Comparison of ENCODE assay signal across 9 mouse cellular contexts in the genomic region with DNA sequence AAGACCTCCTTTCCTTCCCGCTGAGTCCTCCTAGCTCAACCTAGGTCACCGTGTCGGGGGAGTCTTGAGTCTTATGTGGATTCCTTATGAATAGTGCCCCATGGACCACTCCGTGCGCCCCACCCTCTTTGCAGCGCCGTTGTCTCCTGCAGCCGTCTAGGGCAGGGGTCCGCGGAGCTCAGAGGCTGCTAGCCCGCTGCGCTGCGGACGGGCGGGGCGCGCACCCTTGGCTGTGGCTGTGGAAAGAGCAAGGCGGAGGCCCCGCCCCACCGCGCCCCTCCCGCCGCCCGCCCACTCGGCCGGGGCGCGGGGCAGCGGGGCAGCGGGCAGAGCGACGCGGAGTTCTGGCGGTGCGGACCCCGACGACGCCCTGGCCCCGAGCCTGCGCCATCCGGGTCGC. TPM values are rescaled to one million over a fixed set of nuclear protein-coding genes. Genes with fewer than 3 reads are reported as not detected.
DNase-seq lines count a peak whose midpoint lies in the region; ATAC-seq and TF ChIP-seq lines count a peak whose summit lies in the region.
"Had no signal": no experiment of that assay in that cellular context is flagged by ENCODE, and none has a peak within 500 bp of the region (broad histone marks: within the 10 kb centered on the region; RNA-seq: fewer than 3 reads in every experiment).

Gene Col8a2, plus strand, starts transcription at position 302 of the 400 bp plus-strand sequence.

- peaks cover 4% of the 10 kb centered on the region; the same call in 1 of the 2 replicates for H3K9me3 ChIP-seq in heart, embryonic 10.5 days
- no peaks in the 10 kb centered on the region for H3K9me3 ChIP-seq in forebrain, embryonic 11.5 days (ENCODE audit: control insufficient read depth, low read length)
- no peaks in the 10 kb centered on the region for H3K9me3 ChIP-seq in kidney, postnatal 0 days (replicated peaks; ENCODE audit: low read length)
- no peaks in the 10 kb centered on the region; the same call in 1 of the 2 replicates for H3K9me3 ChIP-seq in midbrain, embryonic 10.5 days (replicated peaks)

- H3K27ac ChIP-seq in heart, embryonic 10.5 days = peak within 1 kb of the TSS; percentile 60; the same call in 1 of the 2 replicates
- no peak within 1 kb of the TSS for H3K27ac ChIP-seq in forebrain, embryonic 11.5 days (ENCODE audit: low read depth, low read length)
- H3K27ac ChIP-seq in kidney, postnatal 0 days = 0 out of 2 replicates have a peak within 1 kb of the TSS, but pooled peaks have one; percentile 19
- H3K27ac ChIP-seq in midbrain, embryonic 10.5 days (replicated peaks) = peak within 1 kb of the TSS; percentile 59; the same call in 1 of the 2 replicates

- WGBS in heart, embryonic 10.5 days = 2% methylated on average over 42 of the region's 42 CpGs
- WGBS in forebrain, embryonic 11.5 days = 3% methylated on average over 33 of the region's 42 CpGs
- WGBS in kidney, postnatal 0 days = 2% methylated on average over 19 of the region's 42 CpGs
- WGBS in midbrain, embryonic 10.5 days = 2% methylated on average over 42 of the region's 42 CpGs

- TF ChIP-seq CTCF in kidney, postnatal 0 days (IDR thresholded peaks at IDR 0.05; ENCODE audit: low read depth) = no peak

- H3K9ac ChIP-seq in forebrain, embryonic 11.5 days (ENCODE audit: low read length) = peak within 1 kb of the TSS; percentile 5; the same call in 1 of the 2 replicates
- H3K9ac ChIP-seq in kidney, postnatal 0 days (ENCODE audit: low read depth, low read length) = peak within 1 kb of the TSS; percentile 47

- H3K4me3 ChIP-seq in heart, embryonic 10.5 days = peak within 1 kb of the TSS; percentile 59
- peak within 1 kb of the TSS; percentile 26 for H3K4me3 ChIP-seq in forebrain, embryonic 11.5 days (ENCODE audit: low read depth, low read length)
- peak within 1 kb of the TSS; percentile 44 for H3K4me3 ChIP-seq in kidney, postnatal 0 days (replicated peaks; ENCODE audit: low read depth, low read length)
- peak within 1 kb of the TSS; percentile 48 for H3K4me3 ChIP-seq in midbrain, embryonic 10.5 days

- peaks cover 94% of the 10 kb centered on the region for H3K27me3 ChIP-seq in heart, embryonic 10.5 days (ENCODE audit: insufficient read depth, poor library complexity, severe bottlenecking)
- H3K27me3 ChIP-seq in forebrain, embryonic 11.5 days (ENCODE audit: control insufficient read depth, insufficient read depth, low read length) = peaks cover 35% of the 10 kb centered on the region
- peaks cover 15% of the 10 kb centered on the region for H3K27me3 ChIP-seq in kidney, postnatal 0 days (ENCODE audit: insufficient read depth, low read length)
- peaks cover 82% of the 10 kb centered on the region for H3K27me3 ChIP-seq in midbrain, embryonic 10.5 days (ENCODE audit: low read depth, poor library complexity, severe bottlenecking)

- H3K4me2 ChIP-seq in forebrain, embryonic 11.5 days (ENCODE audit: low read depth, low read length, severe bottlenecking) = peak within 1 kb of the TSS; percentile 38
- H3K4me2 ChIP-seq in kidney, postnatal 0 days (ENCODE audit: low read length) = peak within 1 kb of the TSS; percentile 77

- H3K4me1 ChIP-seq in heart, embryonic 10.5 days = peaks cover 31% of the 10 kb centered on the region
- H3K4me1 ChIP-seq in forebrain, embryonic 11.5 days (replicated peaks; ENCODE audit: control insufficient read depth, insufficient read depth, low read length) = 0 out of 2 replicates have a peak, but pooled peaks cover 3% of the 10 kb centered on the region
- peaks cover 15% of the 10 kb centered on the region; the same call in 1 of the 2 replicates for H3K4me1 ChIP-seq in kidney, postnatal 0 days (replicated peaks; ENCODE audit: insufficient read depth, low read length)
- H3K4me1 ChIP-seq in midbrain, embryonic 10.5 days = peaks cover 38% of the 10 kb centered on the region

- DNase-seq in heart, embryonic 10.5 days (ENCODE audit: low spot score) = no peak
- no peak for DNase-seq in heart, adult 18-20 months
- DNase-seq in forebrain, embryonic 11.5 days (ENCODE audit: low spot score) = peak; percentile 61
- DNase-seq in kidney, postnatal 0 days (ENCODE audit: low spot score) = peak; percentile 44
- DNase-seq in midbrain, embryonic 10.5 days (ENCODE audit: low spot score) = no peak
- no peak for DNase-seq in thymus, postnatal 14 days
- no peak for DNase-seq in layer of hippocampus, postnatal 25 days (ENCODE audit: extremely low spot score in 1 of 2, low spot score in 1 of 2)
- no peak for DNase-seq in spleen, postnatal 10 days (ENCODE audit: low spot score in 2 of 2)

- no peak for ATAC-seq in forebrain, embryonic 11.5 days (replicated peaks; ENCODE audit: low FRiP score)
- peak; percentile 44; the same call in 1 of the 2 replicates for ATAC-seq in kidney, postnatal 0 days (replicated peaks; ENCODE audit: low FRiP score, low read depth)

- H3K36me3 ChIP-seq in heart, embryonic 10.5 days = no peaks in the 10 kb centered on the region
- no peaks in the 10 kb centered on the region for H3K36me3 ChIP-seq in forebrain, embryonic 11.5 days (ENCODE audit: control insufficient read depth, insufficient read depth, low read length)
- no peaks in the 10 kb centered on the region for H3K36me3 ChIP-seq in kidney, postnatal 0 days (ENCODE audit: insufficient read depth, low read length)
- H3K36me3 ChIP-seq in midbrain, embryonic 10.5 days = no peaks in the 10 kb centered on the region

RNA-seq across cellular contexts. Expression of gene Col8a2, which starts in this region (rescaled TPM):
- polyA plus RNA-seq in heart, embryonic 10.5 days (2016; fragmentation: Nextera tagmentation; extraction: Ambion mirVana) = 3.3 and 3.7 TPM in 2 replicates
- total RNA-seq in heart, adult 18-20 months (2021) = under 1 TPM; 0.52 to 0.95 TPM
- polyA plus RNA-seq in forebrain, embryonic 11.5 days (2014; fragmentation: Nextera tagmentation; extraction: Ambion mirVana) = 18.0 and 20.4 TPM in 2 replicates
- 7.9 and 8.1 TPM in 2 replicates for polyA plus RNA-seq in kidney, postnatal 0 days (2015; fragmentation: Nextera tagmentation; extraction: Ambion mirVana)
- 2.8 and 6.5 TPM in 2 replicates for polyA plus RNA-seq in midbrain, embryonic 10.5 days (2016; fragmentation: Nextera tagmentation; extraction: Ambion mirVana)
- total RNA-seq in layer of hippocampus, postnatal 25 days (2021) = 1 to 10 TPM; 1.2 to 1.5 TPM
- total RNA-seq: CH12.LX had no signal

Comparison
In these comparisons a context has a peak if more than half of its experiments do, and no peak if none do; other contexts are left out.
1. DNase-seq: peak in forebrain, embryonic 11.5 days (single experiment) and kidney, postnatal 0 days (single experiment); none in heart, embryonic 10.5 days (single experiment), heart, adult 18-20 months (0 of 2), midbrain, embryonic 10.5 days (single experiment), thymus, postnatal 14 days (single experiment), layer of hippocampus, postnatal 25 days (0 of 2) and spleen, postnatal 10 days (0 of 2).
2. Peak in every context shown above with its lines, with median percentiles within 50 percentile points of each other: H3K4me3 ChIP-seq.